Mouse (Mus musculus): ENCODE measurements around the gene Gm26558.

The Gm26558 gene

GRCm38 (mm10) chr2:70648271-70648670, 13.6 kb downstream of the Gm26558 start:
- DNase-seq (ENCODE audit: extremely low read depth, low read depth) = no peak

- DNase-seq (ENCODE audit: extremely low read depth, low read depth) = no peak
Observed at GRCm38 (mm10) chr2:70647681-70648080, 14.2 kb downstream of the Gm26558 start.

- DNase-seq (ENCODE audit: extremely low read depth, low read depth) = no peak
Observed at GRCm38 (mm10) chr2:70645266-70645780, 16.6 kb downstream of the Gm26558 start.

- no peak for DNase-seq (ENCODE audit: extremely low read depth, low read depth)
Observed at GRCm38 (mm10) chr2:70642971-70643565, 18.8 kb downstream of the Gm26558 start.

DNA sequence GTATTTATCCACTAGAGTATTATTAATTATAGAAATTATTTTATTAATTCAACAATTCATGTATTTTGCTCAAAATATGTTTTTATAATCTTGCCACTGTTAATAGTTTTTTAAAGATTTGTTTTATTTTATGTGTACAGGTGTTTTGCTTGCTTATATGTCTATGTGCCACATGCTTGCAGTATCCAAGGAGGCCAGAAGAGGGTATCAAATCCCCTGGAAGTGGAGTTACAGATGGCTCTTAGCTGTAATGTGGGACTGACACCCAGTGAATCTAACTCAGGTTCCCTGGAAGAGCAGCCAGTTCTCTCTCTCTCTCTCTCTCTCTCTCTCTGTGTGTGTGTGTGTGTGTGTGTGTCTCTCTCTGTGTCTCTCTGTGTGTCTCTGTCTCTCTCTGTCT, 20.9 kb downstream of the Gm26558 start:
- no peak for DNase-seq (ENCODE audit: extremely low read depth, low read depth)

- no peak for DNase-seq (ENCODE audit: extremely low read depth, low read depth)
Observed at GRCm38 (mm10) chr2:70634028-70634690, 27.7 kb downstream of the Gm26558 start.

GRCm38 (mm10) chr2:70632412-70632811, 29.5 kb downstream of the Gm26558 start:
- DNase-seq (ENCODE audit: extremely low read depth, low read depth) = no peak

DNA sequence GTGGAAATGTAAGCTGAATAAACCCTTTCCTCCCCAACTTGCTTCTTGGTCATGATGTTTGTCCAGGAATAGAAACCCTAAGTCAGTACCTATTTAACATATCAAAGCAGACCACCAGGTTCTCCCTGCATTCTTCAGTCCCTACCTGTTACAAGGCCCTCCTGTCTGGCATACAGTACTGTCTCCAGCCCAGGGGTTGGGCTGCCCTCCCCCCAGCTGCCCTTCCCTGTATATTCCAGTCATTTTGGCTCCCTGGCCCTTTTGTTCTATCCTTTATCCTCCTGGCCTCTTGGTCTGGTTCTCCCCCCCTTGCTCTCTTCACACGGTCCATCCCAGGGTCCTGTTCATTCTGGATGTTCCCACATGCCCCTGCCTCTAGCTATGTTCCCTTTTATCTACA, 30.6 kb downstream of the Gm26558 start:
- no peak for DNase-seq (ENCODE audit: extremely low read depth, low read depth)

GRCm38 (mm10) chr2:70629921-70630320, 32.0 kb downstream of the Gm26558 start:
- no peak for DNase-seq (ENCODE audit: extremely low read depth, low read depth)

GRCm38 (mm10) chr2:70629339-70629761, 32.6 kb downstream of the Gm26558 start:
- peak; percentile 77 for DNase-seq (ENCODE audit: extremely low read depth, low read depth)

GRCm38 (mm10) chr2:70628397-70628796, 33.5 kb downstream of the Gm26558 start:
- peak; percentile 58 for DNase-seq (ENCODE audit: extremely low read depth, low read depth)

DNA sequence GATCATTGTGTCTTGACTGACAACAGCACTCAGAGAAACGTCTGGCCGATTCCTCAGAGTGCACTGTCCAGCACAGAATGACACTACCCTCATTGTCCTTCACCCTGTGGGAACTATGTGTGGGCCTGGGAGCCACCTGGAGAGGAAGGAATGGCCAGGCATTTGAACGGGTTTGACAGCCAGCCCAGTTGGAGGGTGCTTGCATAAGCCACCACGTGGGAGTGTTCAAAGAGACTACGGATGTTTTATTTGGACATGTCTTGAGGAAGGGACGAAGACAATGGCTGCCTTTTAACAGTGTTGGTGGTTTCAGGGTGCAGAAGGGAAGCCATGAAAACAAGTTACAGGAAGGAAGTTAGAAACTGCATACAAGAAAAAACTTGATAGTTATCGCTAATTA, 36.1 kb downstream of the Gm26558 start:
- DNase-seq (ENCODE audit: extremely low read depth, low read depth) = no peak

GRCm38 (mm10) chr2:70622244-70622643, 39.7 kb downstream of the Gm26558 start:
- DNase-seq (ENCODE audit: extremely low read depth, low read depth) = no peak

DNA sequence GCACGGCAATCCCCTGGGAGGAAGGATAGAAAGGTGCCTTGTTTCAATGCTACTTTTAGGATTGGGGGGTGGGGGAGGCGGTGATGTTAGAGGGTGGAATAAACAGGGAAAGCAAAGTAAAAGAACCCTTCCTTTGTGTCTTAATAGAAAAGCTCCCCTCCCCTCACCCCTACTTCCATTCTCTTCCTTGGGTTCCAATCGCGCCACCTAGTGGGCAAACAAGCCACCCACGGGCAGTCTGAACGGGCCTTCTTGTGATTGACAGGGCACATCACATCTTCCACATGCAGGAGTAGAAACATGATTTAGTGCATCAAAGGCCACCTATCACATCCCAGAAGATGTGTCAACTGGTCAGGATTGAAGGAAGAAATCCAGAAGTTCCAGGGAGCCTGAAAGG, 41.7 kb downstream of the Gm26558 start:
- no peak for DNase-seq (ENCODE audit: extremely low read depth, low read depth)

GRCm38 (mm10) chr2:70619232-70619835, 42.6 kb downstream of the Gm26558 start:
- no peak for DNase-seq (ENCODE audit: extremely low read depth, low read depth)

DNA sequence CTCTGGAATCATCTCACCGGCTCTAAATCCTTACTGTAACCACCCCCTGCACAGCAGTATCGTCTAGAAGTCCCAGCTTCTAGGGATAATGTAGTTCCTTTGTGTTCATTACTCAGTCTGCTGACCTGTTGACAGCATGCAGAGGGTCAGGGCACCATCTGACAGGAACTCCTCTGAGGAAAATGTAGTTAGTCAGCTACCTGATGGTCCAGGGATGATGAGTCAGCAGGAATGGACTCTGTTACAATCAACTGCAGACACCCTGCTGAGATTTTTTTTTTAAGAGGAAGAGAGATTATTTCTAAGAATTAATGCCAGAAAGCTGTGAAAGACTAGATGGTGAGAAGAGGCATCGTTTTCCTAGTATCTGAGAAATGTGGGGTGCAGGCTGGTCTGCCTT, 45.3 kb downstream of the Gm26558 start:
- DNase-seq (ENCODE audit: extremely low read depth, low read depth) = no peak

DNA sequence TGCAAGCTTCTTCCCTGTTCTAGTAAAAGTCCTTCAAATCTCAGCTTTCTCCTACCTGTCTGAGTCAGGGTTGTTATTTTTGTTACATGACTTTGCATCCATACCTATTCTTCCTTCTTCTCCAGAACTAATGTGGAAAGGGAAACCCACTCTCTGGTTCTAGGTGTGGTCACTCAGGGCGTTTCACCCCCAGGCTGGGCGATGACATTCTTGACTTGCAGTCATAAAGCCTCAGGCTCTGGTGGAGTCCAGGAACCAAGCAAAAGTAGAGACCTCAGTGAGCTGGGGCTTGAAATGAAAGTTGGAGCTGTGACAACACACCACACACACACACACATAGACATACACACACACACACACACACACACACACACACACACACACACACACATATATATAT, 45.8 kb downstream of the Gm26558 start:
- no peak for DNase-seq (ENCODE audit: extremely low read depth, low read depth)

- DNase-seq (ENCODE audit: extremely low read depth, low read depth) = no peak
Observed at GRCm38 (mm10) chr2:70614745-70615351, 47.1 kb downstream of the Gm26558 start.
